Comparison of ENCODE assay signal across 7 mouse cellular contexts in genomic region chr6:72598791-72599557, GRCm38 (mm10). TPM values are rescaled to one million over a fixed set of nuclear protein-coding genes. Genes with fewer than 3 reads are reported as not detected.
DNase-seq lines count a peak whose midpoint lies in the region; ATAC-seq lines count a peak whose summit lies in the region.

No protein-coding gene starts in this region.

- peaks cover 20% of the 10 kb centered on the region for H3K4me1 ChIP-seq in heart, embryonic 15.5 days (replicated peaks)
- peaks cover 13% of the 10 kb centered on the region; the same call in 1 of the 2 replicates for H3K4me1 ChIP-seq in midbrain, embryonic 14.5 days (ENCODE audit: control insufficient read depth, insufficient read depth, low read length)

- peak overlapping the region; percentile 85 for H3K27ac ChIP-seq in heart, embryonic 15.5 days
- H3K27ac ChIP-seq in midbrain, embryonic 14.5 days (replicated peaks; ENCODE audit: low read depth, low read length): peak overlapping the region; percentile 46

- peak overlapping the region; percentile 76 for H3K4me3 ChIP-seq in heart, embryonic 15.5 days
- H3K4me3 ChIP-seq in midbrain, embryonic 14.5 days (replicated peaks; ENCODE audit: low read depth, low read length): peak overlapping the region; percentile 61

- H3K4me2 ChIP-seq in heart, embryonic 15.5 days: peak overlapping the region; percentile 68
- H3K4me2 ChIP-seq in midbrain, embryonic 14.5 days (ENCODE audit: low read length): peak overlapping the region; percentile 58

- peak; percentile 41 for DNase-seq in urinary bladder, postnatal 25 days (ENCODE audit: low spot score)
- no peak for DNase-seq in urinary bladder, adult 2 months (ENCODE audit: low spot score)
- DNase-seq in cerebellum, postnatal 14 days: peak; percentile 57 to 63
- DNase-seq in kidney, postnatal 36 days: peak; percentile 72
- peak; percentile 48 for DNase-seq in midbrain, embryonic 14.5 days
- no peak for DNase-seq in spleen, adult 12 weeks (ENCODE audit: low spot score)

- no peaks in the 10 kb centered on the region for H3K27me3 ChIP-seq in heart, embryonic 15.5 days
- H3K27me3 ChIP-seq in midbrain, embryonic 14.5 days (ENCODE audit: control insufficient read depth, insufficient read depth, low read length): no peaks in the 10 kb centered on the region

- H3K9ac ChIP-seq in heart, embryonic 15.5 days: peak overlapping the region; percentile 57
- H3K9ac ChIP-seq in midbrain, embryonic 14.5 days (replicated peaks; ENCODE audit: low read length): peak overlapping the region; percentile 69

- ATAC-seq in heart, embryonic 15.5 days (replicated peaks; ENCODE audit: insufficient number of reproducible peaks, insufficient read depth, low FRiP score, low read depth): peak; percentile 61; the same call in 1 of the 2 replicates
- no peak for ATAC-seq in midbrain, embryonic 14.5 days (ENCODE audit: low FRiP score, low TSS enrichment)

- WGBS in heart, embryonic 15.5 days: 34% methylated on average over 12 of the region's 12 CpGs
- 51% methylated on average over 12 of the region's 12 CpGs for WGBS in midbrain, embryonic 14.5 days

- no peaks in the 10 kb centered on the region for H3K9me3 ChIP-seq in heart, embryonic 15.5 days (replicated peaks)
- no peaks in the 10 kb centered on the region for H3K9me3 ChIP-seq in midbrain, embryonic 14.5 days (ENCODE audit: control insufficient read depth, low read length)

- no peaks in the 10 kb centered on the region for H3K36me3 ChIP-seq in heart, embryonic 15.5 days
- H3K36me3 ChIP-seq in midbrain, embryonic 14.5 days (ENCODE audit: control insufficient read depth, insufficient read depth, low read length): no peaks in the 10 kb centered on the region

RNA-seq across cellular contexts. Expression of gene Retsat, which starts 0.7 kb away (rescaled TPM):
- polyA plus RNA-seq in urinary bladder, adult 2 months (2012; rRNA removed): 19.6 and 22.7 TPM in 2 replicates
- polyA plus RNA-seq in heart, embryonic 15.5 days (2015; fragmentation: Nextera tagmentation; extraction: Ambion mirVana): 19.8 and 21.4 TPM in 2 replicates
- 4.2 and 5.1 TPM in 2 replicates for polyA plus RNA-seq in midbrain, embryonic 14.5 days (2014; fragmentation: Nextera tagmentation; extraction: Ambion mirVana)

RNA-seq across cellular contexts. Expression of gene Elmod3, which starts 0.8 kb away (rescaled TPM):
- polyA plus RNA-seq in urinary bladder, adult 2 months (2012; rRNA removed): 18.4 and 19.1 TPM in 2 replicates
- polyA plus RNA-seq in heart, embryonic 15.5 days (2015; fragmentation: Nextera tagmentation; extraction: Ambion mirVana): 12.3 and 13.5 TPM in 2 replicates
- polyA plus RNA-seq in midbrain, embryonic 14.5 days (2014; fragmentation: Nextera tagmentation; extraction: Ambion mirVana): 13.5 and 19.8 TPM in 2 replicates

RNA-seq across cellular contexts. Expression of gene Tgoln1, which starts 17.8 kb away (rescaled TPM):
- 68.9 and 70.1 TPM in 2 replicates for polyA plus RNA-seq in urinary bladder, adult 2 months (2012; rRNA removed)
- 22.7 and 24.4 TPM in 2 replicates for polyA plus RNA-seq in heart, embryonic 15.5 days (2015; fragmentation: Nextera tagmentation; extraction: Ambion mirVana)
- 31.6 and 47.1 TPM in 2 replicates for polyA plus RNA-seq in midbrain, embryonic 14.5 days (2014; fragmentation: Nextera tagmentation; extraction: Ambion mirVana)

RNA-seq across cellular contexts. Expression of gene Capg, which starts 54.8 kb away (rescaled TPM):
- 115 and 129 TPM in 2 replicates for polyA plus RNA-seq in urinary bladder, adult 2 months (2012; rRNA removed)
- polyA plus RNA-seq in heart, embryonic 15.5 days (2015; fragmentation: Nextera tagmentation; extraction: Ambion mirVana): 22.6 and 36.5 TPM in 2 replicates
- 3.3 and 8.6 TPM in 2 replicates for polyA plus RNA-seq in midbrain, embryonic 14.5 days (2014; fragmentation: Nextera tagmentation; extraction: Ambion mirVana)

Comparison
In these comparisons a context has a peak if more than half of its experiments do, and no peak if none do; other contexts are left out.
1. DNase-seq: peak in urinary bladder, postnatal 25 days (single experiment), cerebellum, postnatal 14 days (2 of 2), kidney, postnatal 36 days (2 of 2) and midbrain, embryonic 14.5 days (single experiment); none in urinary bladder, adult 2 months (single experiment) and spleen, adult 12 weeks (single experiment).